ENCODE assay signal across 9 mouse cellular contexts in the genomic region with DNA sequence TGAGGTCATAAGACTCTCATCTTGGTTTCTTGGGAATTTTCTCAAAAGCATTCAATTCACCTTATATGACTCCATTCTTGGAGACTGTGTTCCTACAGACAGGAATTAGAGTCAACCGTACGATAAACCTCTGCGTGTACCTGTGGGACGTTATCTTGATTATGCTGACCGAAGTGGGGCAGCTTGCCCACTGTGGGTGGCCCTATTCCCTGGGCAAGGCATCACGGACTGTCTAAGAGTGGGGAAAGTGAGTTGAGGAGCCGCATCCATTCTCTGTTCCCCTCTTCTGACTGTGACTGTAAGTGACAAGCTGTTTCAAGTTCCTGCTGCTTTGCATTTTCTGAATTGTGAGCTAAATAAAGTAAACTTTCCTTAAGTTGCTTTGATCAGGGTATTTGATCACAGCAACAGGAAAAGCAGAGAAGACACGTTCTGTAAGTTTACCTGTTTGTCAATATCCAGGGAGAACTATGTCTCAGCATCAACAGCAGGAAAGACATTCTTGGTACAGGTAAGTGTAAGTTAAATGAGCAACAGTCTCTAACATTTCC. TPM values are rescaled to one million over a fixed set of nuclear protein-coding genes. Genes with fewer than 3 reads are reported as not detected.
A peak's percentile ranks its signal among the peaks of the same experiment; 100 is the strongest.
DNase-seq lines count a peak whose midpoint lies in the region; ATAC-seq and TF ChIP-seq lines count a peak whose summit lies in the region.
"Had no signal": no experiment of that assay in that cellular context is flagged by ENCODE, and none has a peak within 500 bp of the region (broad histone marks: within the 10 kb centered on the region; RNA-seq: fewer than 3 reads in every experiment).

A gene (plus strand): TSS at position 501 of the 551 bp plus-strand sequence.

- no peaks in the 10 kb centered on the region for H3K36me3 ChIP-seq in kidney, adult 2 months (ENCODE audit: control insufficient read depth, insufficient read depth, low read length)
- H3K36me3 ChIP-seq in heart, adult 2 months (ENCODE audit: control insufficient read depth, insufficient read depth, low read length): peaks cover 13% of the 10 kb centered on the region
- H3K36me3 ChIP-seq in neural tube, embryonic 13.5 days: no peaks in the 10 kb centered on the region

- 0 out of 2 replicates have a peak, but pooled peaks cover 2% of the 10 kb centered on the region for H3K79me2 ChIP-seq in heart, adult 2 months (replicated peaks; ENCODE audit: control insufficient read depth, insufficient read depth, low read length)

- no peak for TF ChIP-seq EP300 in heart, adult 2 months (IDR thresholded peaks at IDR 0.05; ENCODE audit: insufficient read depth, low read depth, low read length)

- intact Hi-C loops in heart, adult 2 months (cut with DNase I): loop anchor here (10.0 kb wide), 1 partner anchor 323 kb away; a partner anchor contains a TSS

- H3K4me3 ChIP-seq in kidney, adult 2 months (ENCODE audit: insufficient read depth, low read depth, low read length): peak within 1 kb of the TSS; percentile 81
- H3K4me3 ChIP-seq in heart, adult 2 months: peak within 1 kb of the TSS; percentile 91
- H3K4me3 ChIP-seq in neural tube, embryonic 13.5 days: peak within 1 kb of the TSS; percentile 61

- no peak for ATAC-seq in neural tube, embryonic 13.5 days (ENCODE audit: low read depth)
- ATAC-seq in megakaryocyte-erythroid progenitor cell, adult 5-6 weeks (replicated peaks; ENCODE audit: low FRiP score, low TSS enrichment, poor library complexity, severe bottlenecking): no peak

- H3K4me1 ChIP-seq in kidney, adult 2 months (ENCODE audit: control insufficient read depth, insufficient read depth, low read length): no peaks in the 10 kb centered on the region
- no peaks in the 10 kb centered on the region; the same call in 1 of the 2 replicates for H3K4me1 ChIP-seq in heart, adult 2 months (ENCODE audit: control insufficient read depth, insufficient read depth, low read length)
- H3K4me1 ChIP-seq in neural tube, embryonic 13.5 days (replicated peaks): peaks cover 10% of the 10 kb centered on the region; the same call in 1 of the 2 replicates

- H3K9ac ChIP-seq in heart, adult 2 months (ENCODE audit: low read depth, low read length): peak within 1 kb of the TSS; percentile 95
- peak within 1 kb of the TSS; percentile 75 for H3K9ac ChIP-seq in neural tube, embryonic 13.5 days

- no peaks in the 10 kb centered on the region for H3K9me3 ChIP-seq in neural tube, embryonic 13.5 days

- no peak for TF ChIP-seq POLR2A in kidney, adult 2 months (IDR thresholded peaks at IDR 0.05; ENCODE audit: low read depth, low read length)
- no peak for TF ChIP-seq POLR2A in heart, adult 2 months (IDR thresholded peaks at IDR 0.05; ENCODE audit: insufficient read depth, low read depth, low read length)

- H3K27me3 ChIP-seq in kidney, adult 2 months (replicated peaks; ENCODE audit: control insufficient read depth, insufficient read depth, low read length): no peaks in the 10 kb centered on the region
- H3K27me3 ChIP-seq in heart, adult 2 months (ENCODE audit: control insufficient read depth, insufficient read depth, low read length): no peaks in the 10 kb centered on the region
- peaks cover 39% of the 10 kb centered on the region for H3K27me3 ChIP-seq in neural tube, embryonic 13.5 days

- no peak for TF ChIP-seq CTCF in kidney, adult 2 months (conservative IDR thresholded peaks at IDR 0.05; ENCODE audit: insufficient read depth, insufficient read length, low read depth, low read length)
- no peak for TF ChIP-seq CTCF in heart, adult 2 months (IDR thresholded peaks at IDR 0.05)

- peak within 1 kb of the TSS; percentile 88 for H3K27ac ChIP-seq in kidney, adult 2 months (ENCODE audit: insufficient read depth, low read depth, low read length)
- peak within 1 kb of the TSS; percentile 98 for H3K27ac ChIP-seq in heart, adult 2 months
- H3K27ac ChIP-seq in neural tube, embryonic 13.5 days (replicated peaks): 0 out of 2 replicates have a peak within 1 kb of the TSS, but pooled peaks have one; percentile 28
- H3K27ac ChIP-seq: macrophage had no signal

- no peak for DNase-seq in kidney, adult 2 months
- no peak for DNase-seq in kidney, postnatal 10 days
- DNase-seq in adrenal gland, postnatal 25 days: no peak
- no peak for DNase-seq in heart, adult 2 months
- no peak for DNase-seq in layer of hippocampus, postnatal 36 days
- DNase-seq in cerebellum, postnatal 4 days (ENCODE audit: low spot score in 2 of 2): no peak

- 94% methylated on average over 8 of the region's 8 CpGs for WGBS in kidney, adult 2 months
- 92% methylated on average over 8 of the region's 8 CpGs for WGBS in heart, adult 2 months
- 94% methylated on average over 8 of the region's 8 CpGs for WGBS in neural tube, embryonic 13.5 days

- H3K4me2 ChIP-seq in neural tube, embryonic 13.5 days: peak within 1 kb of the TSS; percentile 79

RNA-seq across cellular contexts. Expression of the gene that starts here (rescaled TPM):
- 28.4 and 31.7 TPM in 2 replicates for polyA plus RNA-seq in kidney, adult 2 months (2012; rRNA removed)
- total RNA-seq in adrenal gland, postnatal 25 days (2021): 47.2 and 57.1 TPM in 2 replicates
- total RNA-seq in heart, adult 2 months (2021): 10 to 100 TPM; 38.6 to 41.2 TPM
- polyA plus RNA-seq in heart, adult 2 months (2012; rRNA removed): 30.7 and 57.0 TPM in 2 replicates
- total RNA-seq in layer of hippocampus, postnatal 36 days (2021): 10 to 100 TPM; 15.7 to 17.6 TPM
- 28.0 and 33.7 TPM in 2 replicates for polyA plus RNA-seq in neural tube, embryonic 13.5 days (2015; fragmentation: Nextera tagmentation; extraction: Ambion mirVana)
- total RNA-seq in megakaryocyte-erythroid progenitor cell, adult 5-6 weeks (2014; fragmentation: Nextera tagmentation): 7.1 TPM in 1 of 2 replicates, not detected in the other
- total RNA-seq in megakaryocyte-erythroid progenitor cell, adult 5-6 weeks (2017): 1.1 and 1.8 TPM in 2 replicates

Comparison
In these comparisons a context has a peak if more than half of its experiments do, and no peak if none do; other contexts are left out.
1. H3K27ac ChIP-seq: peak in every context shown above with its lines; median percentile 98 in heart, adult 2 months; 88 in kidney, adult 2 months; 28 in neural tube, embryonic 13.5 days.